Mouse (Mus musculus): ENCODE measurements around the gene Ube2v1.

GRCm38 (mm10) chr2:167565312-167565656 lies 66.6 kb downstream of the Ube2v1 start:
- TF ChIP-seq CTCF (IDR thresholded peaks at IDR 0.05; ENCODE audit: low read depth) = no peak
- no peak for TF ChIP-seq EP300 (IDR thresholded peaks at IDR 0.05; ENCODE audit: low read depth)
